Mouse (Mus musculus) CH12F3 (cell line): ENCODE results near the gene Lrrc61.

ENCODE experiments used
- in situ Hi-C: fragments of 300-500 bp; cut with MboI; formaldehyde crosslinking; loops from 2 replicates; pipeline ENCODE4 v1.14.3; 2020; ENCODE audit warnings: low sequenced_read_pairs

Lrrc61 gene

DNA sequence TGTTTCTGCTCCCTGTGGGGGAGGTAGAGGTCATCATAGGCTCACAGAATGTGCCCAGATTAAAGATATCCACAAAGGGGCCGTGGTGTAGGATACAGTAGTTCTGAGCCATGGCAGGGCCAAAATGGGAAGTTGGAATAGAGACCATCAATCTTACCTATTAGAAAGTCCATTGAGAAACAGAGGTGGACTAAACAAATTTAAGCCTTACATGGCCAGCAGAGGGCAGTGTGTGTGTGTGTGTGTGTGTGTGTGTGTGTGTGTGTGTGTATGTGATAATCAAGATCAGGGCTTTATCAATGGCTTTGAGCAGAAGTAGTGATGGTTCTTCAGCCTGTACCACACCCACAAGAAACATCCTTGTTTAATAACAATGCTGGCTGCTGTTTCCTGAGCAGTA, 8.3 kb upstream of the Lrrc61 start:
- in situ Hi-C loops: no loop called here

DNA sequence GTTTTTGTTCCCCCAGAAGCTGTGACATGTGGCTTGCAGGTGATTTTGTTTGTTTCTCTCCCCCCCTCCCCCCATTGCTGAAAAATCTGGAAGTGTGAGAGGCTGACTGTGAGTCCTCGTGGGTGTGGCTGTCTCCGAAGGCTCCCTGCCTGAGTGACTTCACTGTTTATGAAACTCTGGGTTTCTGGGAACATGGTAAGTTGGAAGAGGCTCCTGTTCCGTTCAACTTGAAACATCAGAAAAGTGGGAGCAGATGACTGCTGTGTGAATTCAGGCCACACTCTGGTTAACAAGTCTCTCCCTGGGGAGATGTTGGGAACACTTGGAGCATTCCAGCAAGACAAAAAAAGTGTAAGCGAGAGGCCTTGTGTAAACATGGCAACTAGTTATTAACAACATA, 7.7 kb upstream of the Lrrc61 start:
- in situ Hi-C loops: no loop called here

DNA sequence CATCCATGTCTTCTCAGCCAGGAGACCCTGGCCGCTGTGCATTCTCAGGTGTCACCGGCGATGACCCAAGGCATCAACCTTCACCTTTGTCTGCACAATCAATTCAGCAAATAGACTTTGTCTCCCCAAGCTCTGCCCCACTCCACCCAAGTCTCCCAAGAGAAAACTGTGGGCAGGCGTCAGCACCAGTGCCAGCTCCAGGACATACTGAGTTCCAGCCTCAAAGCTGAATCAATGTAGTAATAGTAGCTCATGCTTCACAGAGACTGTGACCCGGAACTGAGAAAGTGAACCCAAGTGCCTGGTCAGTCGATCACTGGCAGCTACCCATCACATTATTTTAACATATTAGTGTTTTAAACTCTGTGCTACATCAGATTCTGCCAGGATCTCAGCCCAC, 6.3 kb upstream of the Lrrc61 start:
- in situ Hi-C loops: no loop called here

- in situ Hi-C loops: no loop called here
These were observed 1.7 kb upstream of the Lrrc61 start for GRCm38 (mm10) chr6:48552918-48553317.

GRCm38 (mm10) chr6:48553819-48554218, 777 bp upstream of the Lrrc61 start:
- in situ Hi-C loops: no loop called here

- in situ Hi-C loops: no loop called here
These were observed 701 bp downstream of the Lrrc61 start for GRCm38 (mm10) chr6:48555104-48555890.

GRCm38 (mm10) chr6:48555956-48556355, 1.4 kb downstream of the Lrrc61 start:
- in situ Hi-C loops: no loop called here

DNA sequence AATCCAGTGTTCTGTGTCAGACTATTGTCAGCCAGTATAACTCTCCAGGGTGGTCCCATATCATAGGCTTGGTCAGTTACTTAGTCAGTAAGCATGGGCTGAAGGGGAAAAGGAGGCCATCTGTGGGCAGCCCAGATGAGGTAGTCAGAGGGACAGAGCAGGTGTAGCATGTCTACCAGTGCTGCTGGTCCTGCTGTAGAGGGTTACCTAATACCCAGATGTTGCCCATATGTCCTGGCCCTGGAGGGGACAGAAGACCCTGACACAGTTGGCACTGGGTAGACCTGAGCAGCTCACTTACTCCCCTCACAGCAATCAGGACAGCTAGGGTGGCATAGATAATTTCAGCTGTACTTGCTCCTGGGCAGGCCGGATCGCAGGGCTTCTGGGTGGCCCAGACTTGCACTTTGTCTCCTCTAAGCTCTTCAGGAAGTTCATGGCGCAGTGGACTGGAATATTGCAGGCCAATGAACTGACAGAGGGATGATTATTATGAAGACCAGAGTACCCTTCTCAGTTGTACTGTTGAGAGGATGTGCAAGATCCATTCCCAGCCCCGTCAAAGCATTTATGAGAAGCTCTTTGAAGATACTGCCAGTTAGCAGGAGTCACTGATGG, 11.2 kb downstream of the Lrrc61 start:
- in situ Hi-C loops: no loop called here

- in situ Hi-C loops: no loop called here
These were observed 11.7 kb downstream of the Lrrc61 start for GRCm38 (mm10) chr6:48566312-48566711.

DNA sequence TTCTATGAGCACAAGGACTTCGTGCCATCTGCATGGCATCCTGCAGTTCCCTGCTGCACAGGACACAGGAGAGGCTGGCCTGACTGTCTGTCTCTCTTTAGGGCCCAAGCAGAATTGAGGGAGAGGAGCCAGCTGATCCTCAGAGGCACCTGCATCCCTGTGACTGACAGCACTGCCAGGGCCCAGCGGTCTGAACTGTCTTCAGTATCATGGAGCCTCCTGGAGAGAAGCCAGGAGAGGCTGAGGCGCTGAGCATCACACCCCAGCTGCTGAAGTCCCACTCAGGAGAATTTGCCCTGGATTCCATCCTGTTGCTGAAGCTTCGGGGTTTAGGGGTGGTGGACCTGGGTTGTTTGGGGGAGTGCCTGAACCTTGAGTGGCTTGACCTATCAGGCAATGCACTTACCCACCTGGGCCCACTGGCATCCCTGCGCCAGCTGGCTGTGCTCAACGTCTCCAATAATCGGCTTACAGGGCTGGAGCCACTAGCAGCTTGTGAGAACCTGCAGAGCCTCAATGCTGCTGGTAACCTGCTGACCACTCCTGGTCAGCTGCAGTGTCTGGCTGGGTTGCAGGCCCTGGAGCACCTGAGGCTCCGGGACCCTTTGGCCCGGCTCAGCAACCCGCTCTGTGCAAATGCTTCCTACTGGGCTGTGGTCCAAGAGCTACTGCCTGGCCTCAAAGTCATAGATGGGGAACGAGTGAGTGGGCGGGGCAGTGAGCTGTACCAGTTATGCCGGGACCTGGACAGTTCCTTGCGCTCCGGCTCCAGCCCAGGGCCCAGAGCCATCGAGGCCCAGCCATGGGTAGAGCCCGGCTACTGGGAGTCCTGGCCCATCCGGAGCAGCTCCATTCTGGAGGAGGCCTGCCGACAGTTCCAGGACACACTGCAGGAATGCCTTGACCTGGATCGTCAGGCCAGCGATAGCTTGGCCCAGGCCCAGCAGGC, 13.7 kb downstream of the Lrrc61 start:
- in situ Hi-C loops: no loop called here

GRCm38 (mm10) chr6:48569065-48569807, 14.6 kb downstream of the Lrrc61 start:
- in situ Hi-C loops: no loop called here

- in situ Hi-C loops: no loop called here
These were observed 17.4 kb downstream of the Lrrc61 start for GRCm38 (mm10) chr6:48572014-48572413.

GRCm38 (mm10) chr6:48572572-48573061, 18.0 kb downstream of the Lrrc61 start, which contains the start of gene Rarres2:
Rarres2 (minus strand) TSS chr6:48572789.
- in situ Hi-C loops: no loop called here

GRCm38 (mm10) chr6:48573280-48573679, 18.7 kb downstream of the Lrrc61 start:
- in situ Hi-C loops: no loop called here

- in situ Hi-C loops: no loop called here
These were observed 19.4 kb downstream of the Lrrc61 start for GRCm38 (mm10) chr6:48573981-48574380.

GRCm38 (mm10) chr6:48578736-48579135, 24.1 kb downstream of the Lrrc61 start:
- in situ Hi-C loops: no loop called here

- in situ Hi-C loops: no loop called here
These were observed 24.6 kb downstream of the Lrrc61 start for GRCm38 (mm10) chr6:48579215-48579648.

DNA sequence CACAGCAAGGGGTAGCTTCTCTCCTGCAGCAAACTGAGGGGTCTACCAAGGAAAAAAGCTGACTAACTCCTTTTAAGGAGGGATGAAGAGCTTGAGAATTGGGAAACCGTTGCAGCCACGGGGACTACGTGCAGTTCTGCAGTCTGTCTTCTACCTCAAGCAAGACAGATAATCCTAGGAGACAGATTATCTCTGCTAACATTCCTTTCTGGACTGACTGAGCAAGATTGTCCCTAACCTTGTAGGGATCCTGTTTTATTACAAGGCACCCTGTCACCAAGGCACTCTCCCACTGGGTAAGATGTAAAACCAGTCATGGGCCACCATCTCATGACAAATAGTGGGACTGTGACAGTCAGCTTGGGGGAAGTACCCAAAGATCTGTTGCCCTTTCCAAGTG, 26.7 kb downstream of the Lrrc61 start:
- in situ Hi-C loops: no loop called here

GRCm38 (mm10) chr6:48582037-48582436, 27.4 kb downstream of the Lrrc61 start:
- in situ Hi-C loops: no loop called here

DNA sequence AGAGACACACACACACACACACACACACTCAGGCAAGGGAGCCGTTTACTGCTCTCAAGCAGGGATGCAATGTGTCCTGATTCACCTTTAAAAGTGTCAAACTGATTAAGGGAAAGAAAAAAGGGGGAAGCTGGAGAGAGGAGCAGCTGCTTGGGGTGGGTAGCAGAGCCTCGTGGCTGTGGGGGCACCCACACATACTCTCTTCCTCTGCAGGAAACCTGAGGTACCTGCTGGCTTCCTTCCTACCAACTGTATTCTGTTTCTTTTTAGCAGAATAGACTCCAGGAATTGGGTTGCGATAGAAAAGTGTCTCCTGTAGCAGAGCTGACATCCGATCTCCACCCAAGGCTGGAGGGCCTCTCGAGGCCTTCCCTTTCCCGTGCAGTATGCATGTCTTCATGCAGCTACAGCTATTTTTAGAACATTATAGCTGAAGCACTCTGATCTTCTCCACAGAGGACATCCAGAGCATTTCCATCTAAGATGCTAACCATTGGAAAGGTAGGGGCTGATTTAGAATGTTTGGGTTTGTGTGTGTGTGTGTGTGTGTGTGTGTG, 34.7 kb downstream of the Lrrc61 start, which contains the start of gene Gm45021:
Gene Gm45021, plus strand, starts transcription at position 417 of the 557 bp plus-strand sequence.
- in situ Hi-C loops: no loop called here
